Mouse (Mus musculus) retina, postnatal 1 day (tissue): Measurements from ENCODE around the gene Sox5.
A peak's percentile ranks its signal among the peaks of the same experiment; 100 is the strongest.

ENCODE experiments used
- DNase-seq: peaks from one replicate; pipeline ENCODE4 v3.0.0-alpha.2; 2012

The Sox5 gene

DNA sequence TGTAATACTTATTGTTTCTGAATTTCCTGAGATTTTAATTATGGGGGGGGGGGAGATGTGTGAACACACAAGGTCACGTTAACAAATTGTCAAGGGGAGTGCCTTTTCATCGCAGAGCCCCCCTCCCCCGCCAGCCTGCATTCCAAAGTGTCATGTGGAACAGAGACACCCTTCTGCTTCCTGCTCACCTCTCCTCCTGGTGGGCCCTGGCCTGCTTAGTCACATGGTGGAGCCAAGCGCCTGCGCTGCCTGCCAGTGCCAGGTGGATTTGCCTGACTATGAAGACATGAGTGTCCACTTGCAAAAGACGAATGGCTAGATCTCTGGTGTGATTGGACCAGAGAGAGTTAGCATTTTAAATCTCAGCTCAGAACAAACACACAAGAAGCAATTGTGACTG is 462.1 kb downstream of the Sox5 start:
- DNase-seq = no peak

- peak; percentile 94 for DNase-seq
Measured at GRCm38 (mm10) chr6:144312781-144313754, 468.7 kb downstream of the Sox5 start.

DNA sequence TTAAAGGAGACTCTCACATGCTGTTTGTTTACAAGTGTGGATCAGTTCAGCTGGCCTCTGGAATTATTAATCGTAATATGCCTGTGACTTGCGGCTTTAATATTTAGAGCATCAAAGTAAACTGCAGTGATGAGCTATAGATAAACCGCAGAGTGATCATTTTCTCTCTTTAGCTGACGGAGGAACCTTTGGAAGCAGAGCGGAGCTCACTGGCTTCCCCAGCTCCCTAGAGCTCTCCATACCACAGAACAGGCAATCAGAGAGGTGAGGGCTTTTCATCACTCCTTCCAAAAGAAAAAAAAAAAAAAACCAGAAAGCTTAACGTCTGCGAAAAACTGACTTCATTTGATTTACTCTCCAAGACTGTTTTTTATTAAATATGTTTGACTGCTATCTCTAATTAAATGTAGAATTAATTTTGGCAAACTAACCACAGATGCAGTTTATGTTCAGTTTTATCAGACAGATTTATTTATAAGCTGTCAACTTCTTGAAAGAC is 469.4 kb downstream of the Sox5 start:
- DNase-seq = no peak

DNA sequence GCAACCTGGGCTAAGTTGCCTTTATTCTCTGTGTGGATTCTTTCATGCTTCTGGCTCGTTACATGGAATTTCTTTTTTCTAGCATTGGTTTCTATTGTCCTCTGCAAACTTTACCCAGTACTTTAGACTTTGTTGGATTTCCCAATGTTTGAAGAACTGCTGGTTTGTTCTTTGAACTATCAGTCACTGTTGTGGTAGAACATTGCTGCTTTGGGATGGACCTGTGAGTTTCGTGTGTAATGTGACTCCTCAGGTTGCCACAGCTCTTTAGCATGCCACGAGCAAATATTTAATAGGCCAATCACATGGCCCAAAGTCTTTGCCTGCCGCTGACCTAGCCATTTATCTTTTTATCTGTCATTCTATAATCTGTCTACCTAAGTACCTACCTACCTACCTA is 470.0 kb downstream of the Sox5 start:
- DNase-seq = no peak

DNA sequence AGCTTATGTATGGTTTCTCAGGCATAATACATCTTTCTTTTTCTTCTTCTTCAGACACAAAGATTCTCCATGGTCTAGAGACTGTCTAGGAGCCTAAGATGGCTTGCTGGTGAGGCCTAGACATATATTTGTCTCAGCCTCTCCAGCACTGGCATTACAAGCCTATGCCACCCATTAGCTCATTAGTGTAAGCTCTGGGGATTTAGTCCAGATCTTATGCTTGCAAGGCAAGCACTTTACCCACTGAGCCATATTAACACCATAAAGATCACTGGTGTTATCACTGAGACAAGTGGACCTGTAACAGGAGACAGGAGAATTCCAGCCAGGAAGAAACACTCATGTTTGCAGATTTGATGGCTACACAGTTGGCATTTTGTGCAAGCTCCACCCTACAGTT is 472.6 kb downstream of the Sox5 start:
- DNase-seq = peak; percentile 60

DNA sequence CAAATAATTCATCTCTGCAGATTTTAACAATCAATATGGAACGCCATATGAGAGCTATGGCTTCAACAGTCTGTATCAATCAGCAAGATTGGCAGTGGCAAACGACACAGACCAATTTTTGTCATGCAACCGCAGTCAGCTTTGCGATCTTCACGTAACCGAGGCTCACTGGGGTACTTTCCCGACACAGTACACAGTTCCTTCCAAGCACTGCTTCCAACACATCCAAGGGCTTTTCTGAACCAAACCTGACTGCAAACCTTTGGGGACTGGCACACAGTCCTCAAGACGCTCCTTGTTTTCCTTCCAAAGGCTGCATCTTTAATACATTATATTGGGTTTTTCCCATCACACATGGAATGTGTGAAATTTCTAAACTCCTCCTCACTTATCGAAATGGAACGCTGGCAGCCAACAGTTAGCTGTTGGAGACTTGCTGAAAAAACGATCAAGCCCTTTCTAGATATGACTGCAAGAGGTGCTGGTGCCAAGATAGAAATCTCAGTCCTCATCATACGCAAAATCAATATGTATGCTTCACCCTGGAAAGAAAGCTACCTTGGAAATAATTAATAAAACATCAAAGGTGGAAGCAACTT is 474.1 kb downstream of the Sox5 start:
- no peak for DNase-seq

GRCm38 (mm10) chr6:144302823-144303222 is 479.0 kb downstream of the Sox5 start:
- no peak for DNase-seq

DNA sequence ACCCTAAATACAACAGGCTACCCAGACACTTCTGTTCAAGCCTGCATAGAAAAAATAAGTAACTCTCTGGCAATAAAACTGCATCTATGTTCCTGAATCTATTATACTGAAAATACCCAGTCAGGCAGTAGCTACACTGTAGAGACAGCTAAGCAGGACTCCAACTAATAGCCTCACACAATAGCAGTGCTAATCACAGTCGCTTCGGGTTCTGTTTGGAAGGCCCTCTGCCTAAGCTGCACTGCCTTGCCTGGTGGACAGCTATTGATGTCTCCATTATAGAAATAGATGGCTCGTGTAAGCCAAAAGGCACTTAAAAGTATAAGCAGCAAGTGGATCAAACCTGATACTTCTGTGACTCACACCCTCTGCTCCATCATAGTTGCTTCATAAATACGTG is 480.7 kb downstream of the Sox5 start:
- no peak for DNase-seq

DNA sequence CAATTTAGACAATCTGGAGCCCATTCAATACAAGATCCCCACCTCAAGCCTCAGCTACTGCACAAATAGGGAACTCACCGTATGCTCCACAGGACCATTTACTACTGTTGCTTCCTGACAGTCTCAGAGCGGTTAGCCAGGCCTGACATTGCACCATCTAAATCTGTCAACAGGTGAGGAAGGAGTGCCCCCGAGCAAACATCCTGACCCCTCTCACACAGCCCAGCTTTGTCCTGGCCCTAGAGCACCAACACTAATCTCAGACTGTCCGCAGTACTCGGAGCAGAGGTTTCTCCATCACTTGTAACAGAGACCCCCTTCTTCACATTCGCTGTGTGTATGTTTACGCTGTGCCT is 482.3 kb downstream of the Sox5 start:
- DNase-seq = no peak

DNA sequence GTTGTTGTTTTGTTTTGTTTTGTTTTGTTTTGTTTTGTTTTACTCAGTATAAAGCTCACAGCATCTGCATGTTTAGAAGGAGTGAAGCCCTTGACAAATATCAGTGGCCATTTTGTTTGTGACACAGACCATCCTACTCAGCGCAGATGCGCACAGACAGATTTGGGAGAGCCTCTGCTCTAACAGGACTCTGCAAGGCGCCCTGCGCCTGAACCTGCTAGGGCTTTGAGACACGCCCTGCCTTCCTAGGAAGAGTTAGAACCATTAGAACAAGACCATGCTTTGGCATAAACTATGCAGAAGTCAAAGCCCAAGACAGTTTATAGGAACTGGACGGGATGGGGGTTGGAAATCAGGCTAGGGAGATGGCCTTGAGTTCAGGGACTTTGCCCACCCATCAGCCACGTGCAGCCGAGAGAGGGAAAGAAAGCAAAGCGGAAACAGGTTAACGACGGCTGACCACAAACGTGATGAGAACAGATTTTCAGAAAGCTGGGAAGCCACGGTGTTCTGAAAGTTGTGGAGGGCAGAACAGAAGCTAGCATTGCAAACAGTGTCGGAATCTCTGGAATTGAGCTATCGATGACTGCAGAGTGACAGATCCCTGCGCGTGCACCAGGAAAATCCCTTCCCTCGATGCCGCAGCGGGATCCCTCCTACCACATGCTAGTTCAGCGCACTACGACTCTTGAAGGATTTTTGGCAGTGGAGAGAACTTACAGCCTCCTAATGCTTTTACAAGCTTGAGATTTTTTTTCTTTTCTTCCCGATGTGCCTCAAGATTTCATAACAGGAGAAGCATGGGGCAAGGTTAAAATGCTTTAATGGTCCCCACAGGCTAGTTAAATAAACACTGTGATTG is 482.9 kb downstream of the Sox5 start:
- DNase-seq = no peak

GRCm38 (mm10) chr6:144297846-144298245 is 483.9 kb downstream of the Sox5 start:
- no peak for DNase-seq

GRCm38 (mm10) chr6:144297131-144297530 is 484.6 kb downstream of the Sox5 start:
- DNase-seq = no peak

- DNase-seq = no peak
Measured at GRCm38 (mm10) chr6:144291526-144291925, 490.3 kb downstream of the Sox5 start.

- no peak for DNase-seq
Measured at GRCm38 (mm10) chr6:144286122-144286521, 495.7 kb downstream of the Sox5 start.

DNA sequence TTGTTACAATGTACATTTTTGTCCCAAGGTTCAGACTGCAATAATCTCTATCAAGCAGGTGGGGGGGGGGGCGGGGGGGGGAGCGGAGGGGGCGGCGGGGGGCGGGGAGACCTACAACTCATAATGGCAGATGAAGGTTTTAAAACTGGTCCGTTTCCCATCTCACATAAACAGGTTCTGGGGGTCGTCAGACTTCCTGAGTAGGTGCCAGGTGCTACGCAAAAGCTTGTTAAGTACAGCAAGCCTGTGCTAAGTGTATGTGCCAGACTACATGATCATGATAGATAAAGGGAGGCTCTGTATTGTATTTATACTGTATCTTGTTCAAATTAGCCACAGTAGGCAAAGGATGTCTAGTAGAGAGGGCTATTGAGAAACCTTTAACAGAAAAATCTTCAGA is 498.6 kb downstream of the Sox5 start:
- DNase-seq = no peak

- DNase-seq = no peak
Measured at GRCm38 (mm10) chr6:144282756-144283155, 499.0 kb downstream of the Sox5 start.

GRCm38 (mm10) chr6:144281661-144282060 is 500.1 kb downstream of the Sox5 start:
- no peak for DNase-seq

- DNase-seq = no peak
Measured at GRCm38 (mm10) chr6:144278505-144279053, 503.2 kb downstream of the Sox5 start.

DNA sequence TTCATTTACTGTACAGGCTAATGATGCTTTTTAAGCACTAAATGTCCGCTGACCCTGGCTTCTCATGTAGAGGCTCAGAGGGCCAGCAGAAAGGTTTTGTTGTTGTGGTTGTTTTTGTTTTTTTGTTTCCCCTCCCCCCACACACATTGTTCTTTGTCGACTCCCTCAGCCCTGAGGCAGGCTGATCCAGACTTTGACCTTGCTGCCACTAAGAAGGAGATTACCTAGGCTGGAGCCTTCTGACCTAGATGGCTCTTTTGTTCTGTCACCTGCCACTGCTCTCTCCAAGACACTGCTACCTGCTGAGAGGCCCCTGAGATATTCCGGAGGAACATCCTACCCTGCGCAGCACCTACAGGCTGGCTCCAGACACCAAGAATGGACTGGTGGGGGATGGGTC is 508.4 kb downstream of the Sox5 start:
- DNase-seq = peak; percentile 66

DNA sequence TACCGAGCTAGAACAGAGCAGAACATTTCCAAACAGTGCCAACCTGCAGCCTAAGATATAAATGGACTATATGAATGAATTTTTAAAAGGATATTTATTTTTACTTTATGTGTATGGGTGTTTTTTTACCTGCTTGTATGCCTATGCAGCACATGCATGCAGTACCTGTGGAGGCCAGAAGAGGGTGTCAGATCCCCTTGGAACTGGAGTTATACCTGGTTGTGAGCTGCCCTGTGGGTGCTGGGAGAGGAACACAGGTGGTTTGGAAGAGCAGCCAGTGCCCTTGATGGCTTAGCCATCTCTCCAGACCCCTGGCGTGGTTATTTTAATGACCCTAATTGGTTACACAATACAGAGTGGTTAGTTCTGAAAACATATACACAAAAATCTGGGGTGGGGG is 510.5 kb downstream of the Sox5 start:
- no peak for DNase-seq

GRCm38 (mm10) chr6:144270306-144270705 is 511.5 kb downstream of the Sox5 start:
- no peak for DNase-seq

GRCm38 (mm10) chr6:144269666-144270065 is 512.1 kb downstream of the Sox5 start:
- no peak for DNase-seq

GRCm38 (mm10) chr6:144265752-144266151 is 516.0 kb downstream of the Sox5 start:
- DNase-seq = no peak
